Mouse (Mus musculus) G1E (cell line): ENCODE measurements around the gene Gdf3.

Experiments used
- CTCF ChIP-seq: IDR thresholded peaks from 2 replicates; pipeline ENCODE4 v1.5.1; 2012; ENCODE audit warnings: low read depth, low read length, inconsistent platforms, mixed read lengths
- GATA2 ChIP-seq: IDR thresholded peaks from 2 replicates; pipeline ENCODE4 v1.6.1; 2012; ENCODE audit warnings: low read depth, low read length, inconsistent platforms, borderline replicate concordance
- TAL1 ChIP-seq: conservative IDR thresholded peaks from 2 replicates; pipeline ENCODE4 v1.6.1; 2012; ENCODE audit warnings: low read depth, low read length, inconsistent platforms, mixed read lengths

GRCm38 (mm10) chr6:122626110-122626509 lies 16.2 kb upstream of the Gdf3 start, which contains the start of gene Dppa3:
- TF ChIP-seq CTCF, result no peak
- no peak for TF ChIP-seq TAL1
- no peak for TF ChIP-seq GATA2
